Comparison of ENCODE assay signal across 16 mouse cellular contexts in the genomic region with DNA sequence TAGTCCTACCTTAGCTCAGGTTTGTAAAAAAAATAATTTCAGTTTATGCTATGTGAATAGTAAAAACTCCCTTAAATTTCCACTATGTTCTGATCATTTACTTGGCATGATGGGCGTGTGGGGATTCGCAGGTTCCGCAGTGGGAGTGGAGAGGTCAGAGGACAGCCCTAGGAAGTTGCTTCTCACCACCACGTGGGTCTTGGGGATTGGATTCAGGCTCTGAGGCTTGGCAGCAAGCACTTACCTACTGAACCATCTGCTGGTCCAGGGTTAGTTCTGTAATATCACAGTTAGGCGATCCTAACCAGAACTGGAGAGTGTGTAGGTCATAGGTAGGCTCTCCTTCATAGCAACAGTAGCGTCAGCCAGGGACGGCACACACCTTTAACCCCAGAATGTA. TPM values are rescaled to one million over a fixed set of nuclear protein-coding genes. Genes with fewer than 3 reads are reported as not detected.
"Had no signal": no experiment of that assay in that cellular context is flagged by ENCODE, and none has a peak within 500 bp of the region (broad histone marks: within the 10 kb centered on the region; RNA-seq: fewer than 3 reads in every experiment).

No protein-coding gene starts in this region.

- H3K27ac ChIP-seq: macrophage; midbrain, embryonic 13.5 days; midbrain, embryonic 15.5 days; neural tube, embryonic 12.5 days; stomach, embryonic 15.5 days; stomach, postnatal 0 days had no signal

- H3K9ac ChIP-seq: liver, postnatal 0 days; lung, embryonic 14.5 days; midbrain, embryonic 13.5 days; midbrain, embryonic 15.5 days; neural tube, embryonic 12.5 days; stomach, embryonic 15.5 days had no signal

- ATAC-seq: liver, postnatal 0 days; midbrain, embryonic 13.5 days; midbrain, embryonic 15.5 days had no signal

- H3K36me3 ChIP-seq: midbrain, embryonic 15.5 days; stomach, embryonic 15.5 days had no signal

- H3K4me2 ChIP-seq: lung, embryonic 14.5 days; midbrain, embryonic 11.5 days; midbrain, embryonic 13.5 days; midbrain, embryonic 15.5 days; neural tube, embryonic 12.5 days; stomach, embryonic 15.5 days had no signal

- H3K4me3 ChIP-seq: megakaryocyte, embryonic 14.5 days; midbrain, embryonic 13.5 days; midbrain, embryonic 15.5 days; neural tube, embryonic 12.5 days; stomach, embryonic 15.5 days had no signal

- H3K9me3 ChIP-seq: megakaryocyte, embryonic 14.5 days; midbrain, embryonic 13.5 days; midbrain, embryonic 15.5 days; neural tube, embryonic 12.5 days; stomach, embryonic 15.5 days had no signal

- DNase-seq: liver, postnatal 0 days; lung, embryonic 14.5 days; lung, postnatal 14 days; lung, postnatal 36 days; right cerebral cortex, postnatal 14 days; thymus, adult 2 months; thymus, postnatal 25 days; thymus, postnatal 4 days had no signal

RNA-seq across cellular contexts. Expression of gene Pard6b, which starts 3.4 kb away (rescaled TPM):
- polyA plus RNA-seq: macrophage had no signal
